Mouse (Mus musculus) small intestine, adult 2 months (tissue): ENCODE results near the gene H2-DMb2.

ENCODE experiments used
- CTCF ChIP-seq: fragments of 200-500 bp; IDR thresholded peaks from 2 replicates; pipeline ENCODE4 v1.5.1; 2012; ENCODE audit warnings: low read depth, mild to moderate bottlenecking, control low read depth, inconsistent platforms, low read length, moderate library complexity, mixed read lengths; ENCODE audit not compliant: insufficient replicate concordance, insufficient read length; ENCODE audit errors: extremely low read depth
- POLR2A ChIP-seq: fragments of 200-500 bp; IDR thresholded peaks from 2 replicates; pipeline ENCODE4 v1.6.1; 2012; ENCODE audit warnings: low read depth, mild to moderate bottlenecking, control low read depth, inconsistent platforms, low read length, moderate library complexity

DNA sequence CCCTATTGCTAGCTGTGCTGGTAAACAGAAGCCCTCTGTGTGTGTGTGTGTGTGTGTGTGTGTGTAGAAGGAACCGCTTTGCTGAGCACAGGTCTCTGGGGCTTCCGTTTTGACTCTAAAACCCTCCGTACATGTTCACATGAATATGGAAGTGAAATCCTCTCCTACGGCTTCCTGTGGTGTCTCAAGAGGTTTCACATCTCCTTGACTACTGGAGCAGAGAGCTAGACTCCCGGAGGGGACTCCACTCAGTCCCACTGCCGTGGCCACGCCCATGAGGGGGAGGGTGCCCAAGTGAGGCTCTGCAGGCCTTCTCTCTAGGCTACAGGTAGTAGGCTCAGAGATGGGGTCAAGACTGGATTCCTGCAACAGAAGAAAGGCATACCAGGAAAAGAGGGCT is at the start of gene H2-DMb2:
- TF ChIP-seq POLR2A = no peak
- TF ChIP-seq CTCF = no peak
